Mouse (Mus musculus): ENCODE measurements at regions not wholly inside any gene's neighbourhood (a gene's known extent, or its start where the extent isn't known, plus 50 kb on each side); places are given as distances from the start of the nearest gene placed in this dataset.

DNA sequence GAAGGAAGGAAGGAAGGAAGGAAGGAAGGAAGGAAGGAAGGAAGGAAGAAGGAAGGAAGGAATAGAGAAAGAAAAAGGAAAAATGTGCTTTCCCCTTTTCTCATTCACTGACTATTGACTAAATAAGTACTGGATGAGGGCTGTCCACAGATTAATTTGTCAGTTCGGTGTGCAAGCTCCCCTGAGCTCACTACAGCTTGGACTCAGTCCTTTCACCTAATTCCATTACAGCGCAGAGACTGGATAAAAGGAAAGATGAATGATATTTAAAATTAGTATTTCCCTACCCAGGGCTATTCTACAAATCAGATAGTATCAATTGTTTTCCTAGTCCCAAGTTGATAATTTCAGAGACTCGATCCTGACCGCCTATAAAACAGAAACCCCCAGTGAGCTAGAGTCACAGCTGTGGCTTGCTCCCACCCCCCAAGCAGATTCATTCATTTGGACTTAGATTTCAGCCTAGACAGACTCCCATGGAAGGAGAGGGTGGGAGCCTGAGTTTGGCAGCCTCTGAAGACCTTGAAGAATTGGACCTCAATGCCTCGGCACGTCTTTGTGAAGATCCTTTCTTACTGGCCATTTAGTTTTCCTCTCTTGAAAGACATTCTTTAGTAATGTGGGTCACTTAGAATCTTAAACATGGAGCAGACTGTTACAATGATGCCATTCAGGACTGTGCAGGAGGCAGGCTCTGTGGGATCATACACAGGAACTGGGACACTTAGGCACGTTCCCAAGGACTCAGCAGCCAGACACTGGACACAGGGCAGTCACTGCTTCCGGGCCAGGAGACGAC, 179.2 kb upstream of the Pabpc6 start:
- TF ChIP-seq CTCF (IDR thresholded peaks at IDR 0.05; ENCODE audit: borderline replicate concordance, insufficient read depth, low read length) (no peak), POLR2A (IDR thresholded peaks at IDR 0.05; ENCODE audit: low read depth, low read length) (no peak)

All from embryonic fibroblast, embryonic 13.5 days (primary cell).